Mouse (Mus musculus) left cerebral cortex, postnatal 36 days (tissue): ENCODE measurements around the gene Ppih. TPM values are rescaled to one million over a fixed set of nuclear protein-coding genes. Genes with fewer than 3 reads are reported as not detected.

ENCODE experiments used
- DNase-seq, 2 experiments: peaks; one replicate each; pipeline ENCODE4 v3.0.0; 2021 to 2022; ENCODE audit warnings: low spot score in 2 of 2, mixed read lengths in 1 of 2
- intact Hi-C: fragments of 180-260 bp; cut with DNase I; formaldehyde crosslinking; loops from one replicate; pipeline ENCODE4 v1.15.1; 2025
- total RNA-seq, 2 experiments: library from RNA; stranded (reverse); gene quantifications; 2 replicates each; pipeline ENCODE4 v1.2.3; 2021

The Ppih gene
- 10 to 100 TPM; 15.2 to 16.2 TPM for total RNA-seq

DNA sequence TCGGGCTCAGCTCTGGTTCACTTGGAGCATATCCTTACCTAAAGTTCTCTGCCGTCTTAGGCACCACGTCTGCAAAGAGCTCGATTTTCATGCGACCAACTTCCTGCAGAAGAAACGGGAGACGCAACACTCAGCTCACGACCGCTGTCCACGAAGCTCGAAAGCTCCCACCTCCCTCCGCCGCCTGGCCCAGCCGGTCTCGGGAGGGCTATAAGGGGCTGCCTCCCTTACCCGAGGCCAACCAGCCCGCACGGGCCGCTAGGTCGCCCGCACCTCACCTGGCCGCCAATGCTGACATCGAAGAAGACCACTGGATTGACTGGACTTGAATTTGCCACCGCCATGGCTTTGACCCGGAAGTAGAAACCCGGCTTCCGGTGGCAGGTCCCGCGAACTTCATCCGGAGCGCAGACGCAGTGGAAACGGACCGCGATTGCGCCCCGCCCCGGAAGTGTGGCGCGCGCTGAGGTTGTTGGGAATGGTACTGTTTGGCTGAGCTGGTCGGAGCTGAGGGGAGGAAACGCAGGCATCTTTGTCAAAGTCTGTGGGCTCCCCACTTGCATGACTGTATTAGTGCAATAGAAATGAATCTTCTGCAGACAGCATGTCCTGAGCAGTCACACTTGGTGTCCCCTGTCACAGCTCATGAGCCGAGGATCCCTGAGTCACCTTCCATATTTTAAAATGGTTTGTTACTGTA is at the start of gene Ppih:
Gene Ppih, minus strand, starts transcription at position 416 of the 700 bp plus-strand sequence.
- intact Hi-C loops = loop anchor here (2.0 kb wide), 1 partner anchor 25 kb away; the partner anchor contains the start of gene Ybx1
- peak; percentile 94 to 96 for DNase-seq

GRCm38 (mm10) chr4:119369460-119369859 is 49.1 kb upstream of the Ppih start:
- intact Hi-C loops = no loop called here
- no peak for DNase-seq

GRCm38 (mm10) chr4:119366758-119367526 is 46.6 kb upstream of the Ppih start:
- intact Hi-C loops = no loop called here
- no peak for DNase-seq

DNA sequence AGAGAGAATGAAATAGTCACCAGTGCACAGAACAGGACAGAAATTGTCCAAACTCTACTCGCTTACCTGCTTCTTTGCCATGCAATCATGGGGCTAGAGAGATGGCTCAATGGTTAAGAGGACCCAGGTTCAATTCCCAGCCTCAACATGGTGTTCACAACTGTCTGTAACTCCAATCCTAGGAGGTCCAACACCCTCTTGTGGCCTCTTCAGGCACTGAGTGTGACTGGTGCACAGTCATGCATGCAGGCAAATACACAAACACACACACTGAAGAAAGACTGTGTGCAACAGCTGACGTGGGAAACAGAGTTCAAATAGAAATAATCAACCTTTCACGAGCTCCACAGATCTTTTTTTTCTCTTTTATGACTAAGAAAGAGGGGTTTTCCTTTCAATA is 41.9 kb upstream of the Ppih start:
- no peak for DNase-seq
- intact Hi-C loops = no loop called here

DNA sequence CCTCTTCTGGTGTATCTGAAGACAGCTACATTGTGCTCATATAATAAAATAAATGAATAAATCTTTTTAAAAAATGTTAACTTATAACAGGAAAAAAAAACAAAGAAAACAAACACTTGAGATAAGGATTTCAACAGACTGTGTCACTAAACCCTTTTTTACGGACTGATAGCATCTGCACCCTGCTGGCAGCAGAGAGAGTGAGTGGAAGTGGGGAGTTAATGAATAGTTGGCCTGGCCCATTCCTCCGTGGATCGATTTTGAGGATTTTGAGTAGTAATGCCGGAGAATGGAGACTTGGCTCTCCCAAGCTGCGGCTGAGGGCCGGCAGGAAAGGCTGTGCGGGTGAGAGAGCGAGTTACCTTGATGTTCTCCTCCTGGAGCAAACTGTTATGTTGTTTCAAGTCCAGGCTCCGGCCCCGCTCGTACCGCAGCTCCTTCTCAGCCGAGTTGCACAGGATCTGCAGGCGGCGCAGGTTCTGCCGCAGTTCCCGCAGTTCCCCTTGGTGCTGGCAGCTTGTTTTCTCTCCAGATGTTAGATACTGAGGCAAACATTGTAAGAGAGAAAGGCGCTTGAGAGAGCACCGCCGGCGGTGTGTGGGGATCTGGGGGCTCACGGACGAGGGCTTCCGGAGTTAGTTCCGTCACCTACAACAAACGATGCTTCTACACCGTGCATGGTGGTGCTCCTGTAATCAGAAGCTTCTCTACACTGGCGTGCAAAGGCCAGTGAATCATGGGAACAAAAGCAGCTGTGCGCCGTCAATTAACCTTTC is 39.0 kb upstream of the Ppih start:
- peak in 1 of 2 experiments; percentile 6 for DNase-seq
- intact Hi-C loops = no loop called here

DNA sequence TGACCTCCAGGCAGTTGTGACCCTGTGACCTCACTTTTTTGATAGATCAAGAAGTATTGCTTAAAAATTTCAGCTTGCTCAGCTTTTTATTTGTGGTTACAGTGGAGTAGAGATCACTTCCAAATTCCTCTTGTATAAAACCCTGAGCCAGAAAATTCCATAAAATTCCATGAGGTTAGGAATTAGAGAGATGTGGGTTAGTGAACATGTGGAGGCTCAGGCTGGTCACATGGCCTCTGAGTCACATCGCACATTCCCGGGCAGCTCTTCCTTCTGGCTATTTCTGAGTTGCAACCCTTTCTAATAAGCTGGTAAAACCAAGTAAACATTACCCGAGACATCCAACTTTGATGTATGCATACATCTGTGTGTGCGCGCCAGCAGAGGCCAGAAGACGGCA is 25.2 kb upstream of the Ppih start:
- DNase-seq = no peak
- intact Hi-C loops = no loop called here

- intact Hi-C loops = no loop called here
- DNase-seq = peak; percentile 16 to 20
Measured at GRCm38 (mm10) chr4:119338861-119339361, 18.6 kb upstream of the Ppih start.

DNA sequence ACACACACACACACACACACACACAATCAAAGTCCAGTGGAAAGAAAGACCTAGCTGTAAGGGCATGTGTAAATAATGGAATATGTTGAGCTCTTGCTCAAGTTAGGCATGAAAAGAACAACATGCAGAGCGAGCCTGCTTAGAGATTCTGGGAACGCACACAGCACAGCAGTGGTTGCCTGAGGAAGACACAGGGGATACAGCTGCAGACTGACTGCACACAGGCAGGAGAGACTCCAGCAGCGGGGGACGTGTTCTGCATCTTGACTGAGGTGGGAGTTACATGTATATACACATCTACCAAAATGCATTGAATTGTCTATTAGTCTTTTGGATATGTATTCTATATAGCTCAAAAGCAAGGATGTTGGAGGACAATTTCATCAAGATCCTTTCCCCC is 18.1 kb upstream of the Ppih start:
- DNase-seq = peak in 1 of 2 experiments; percentile 7
- intact Hi-C loops = no loop called here

DNA sequence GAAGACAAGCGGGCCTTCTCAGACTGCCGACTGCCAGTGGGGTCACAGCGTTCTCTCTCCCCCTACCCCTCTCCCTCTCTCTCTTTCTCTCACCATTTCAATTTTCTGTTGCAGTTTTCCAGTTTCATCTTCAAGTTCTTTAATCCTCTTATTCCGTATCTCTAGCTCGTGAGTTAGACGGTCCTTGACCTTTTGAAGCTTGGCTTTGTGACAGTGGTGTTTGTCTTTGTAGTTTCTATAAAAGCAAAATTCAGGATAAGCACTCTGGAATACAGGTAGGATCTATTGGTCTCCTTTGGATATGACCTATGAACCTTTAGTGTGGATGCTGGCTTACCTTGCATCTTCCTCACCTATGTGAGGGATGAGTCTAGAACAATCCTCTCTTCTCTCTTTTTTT is 13.1 kb upstream of the Ppih start:
- intact Hi-C loops = no loop called here
- no peak for DNase-seq

DNA sequence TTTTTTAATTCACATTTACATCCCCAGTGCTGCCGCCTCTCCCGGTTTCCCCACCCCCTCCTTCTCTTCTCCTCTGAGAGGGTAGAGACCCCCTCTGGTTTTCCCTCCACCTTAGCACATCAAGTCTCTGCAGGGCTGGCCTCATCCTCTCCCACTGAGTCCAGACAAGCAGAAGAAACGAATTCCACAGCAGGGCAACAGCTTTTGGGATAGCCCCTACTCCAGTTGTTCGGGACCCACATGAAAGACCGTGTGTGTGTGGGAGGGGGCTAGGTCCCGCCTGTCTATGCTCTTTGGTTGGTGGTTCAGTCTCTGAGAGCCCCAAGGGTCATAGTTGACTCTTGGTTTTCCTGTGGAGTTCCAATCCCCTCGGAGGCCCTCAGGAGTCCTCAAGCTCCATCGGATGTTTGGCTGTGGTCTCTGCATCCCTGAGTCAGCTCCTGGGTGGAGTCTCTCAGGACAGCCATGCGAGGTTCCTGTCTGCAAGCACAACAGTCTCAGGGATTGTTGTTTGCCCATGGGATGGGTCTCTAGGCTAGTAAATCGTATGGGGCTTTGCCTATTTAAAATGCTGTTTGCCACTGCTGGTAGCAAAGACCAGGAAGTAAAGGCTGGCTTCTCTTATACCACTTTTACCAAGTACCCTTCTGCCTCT is 677 bp upstream of the Ppih start:
- intact Hi-C loops = loop anchor here (2.0 kb wide), 1 partner anchor 26 kb away; the partner anchor contains the start of gene Ybx1
- DNase-seq = peak; percentile 4 to 5

DNA sequence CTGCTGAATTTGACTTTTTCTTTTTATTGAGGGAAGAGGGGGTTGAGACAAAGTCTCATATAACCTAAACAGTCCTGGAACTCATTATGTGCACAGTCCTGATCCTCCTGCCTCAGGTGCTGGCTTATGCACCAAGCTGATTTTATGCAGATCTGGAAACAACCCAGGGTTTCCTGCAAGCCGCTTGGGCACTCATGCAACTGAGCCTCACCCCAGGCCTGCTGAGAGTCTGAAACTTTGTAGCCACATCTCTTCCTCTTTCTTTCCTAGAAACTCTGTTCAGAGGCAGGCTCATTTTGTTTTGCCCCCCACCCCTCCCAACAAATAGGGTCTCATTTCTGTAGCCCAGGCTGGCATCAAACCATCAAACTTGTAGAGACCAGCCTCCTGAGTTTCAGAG is 6.6 kb downstream of the Ppih start:
- no peak for DNase-seq
- intact Hi-C loops = no loop called here

GRCm38 (mm10) chr4:119305418-119305817 is 14.9 kb downstream of the Ppih start:
- intact Hi-C loops = no loop called here
- DNase-seq = no peak

DNA sequence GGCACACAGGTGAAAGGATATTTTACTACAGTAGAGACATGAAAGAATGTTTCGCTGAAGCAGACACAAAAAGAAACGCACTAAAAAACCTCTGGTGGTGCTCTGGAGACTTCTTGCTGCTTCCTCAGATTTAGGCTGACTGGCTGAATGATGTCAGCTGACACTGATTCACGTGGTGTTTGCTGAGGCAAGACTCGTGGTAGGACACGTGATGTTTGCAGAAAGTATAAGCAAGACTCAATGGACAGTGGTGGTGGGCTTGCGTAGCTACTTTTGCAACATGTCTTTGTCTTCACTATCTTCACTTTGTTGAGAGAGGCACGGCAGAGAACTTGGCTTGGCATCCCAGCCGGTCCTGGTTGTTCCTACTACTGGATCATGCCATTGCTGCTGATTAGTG is 17.1 kb downstream of the Ppih start:
- no peak for DNase-seq
- intact Hi-C loops = no loop called here

DNA sequence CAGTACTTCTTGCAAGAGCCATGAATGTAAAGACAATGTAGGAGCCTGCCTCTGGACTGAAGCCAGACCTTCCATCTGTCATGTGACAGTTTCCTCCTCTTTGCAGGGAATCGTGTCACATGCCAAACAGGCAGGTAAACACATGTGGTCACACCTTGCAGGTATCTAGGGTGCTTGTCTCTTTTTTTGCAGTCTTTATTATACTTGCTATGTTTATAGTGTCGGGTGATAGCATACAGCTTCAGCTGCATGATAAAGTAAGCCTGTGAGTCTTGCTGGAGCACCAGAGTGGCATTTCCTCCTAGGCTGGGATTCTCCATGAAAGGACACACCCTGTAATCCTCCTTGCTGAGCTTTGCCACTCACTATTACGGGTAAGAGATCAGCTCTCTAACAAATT is 18.6 kb downstream of the Ppih start:
- DNase-seq = no peak
- intact Hi-C loops = no loop called here

GRCm38 (mm10) chr4:119300761-119301160 is 19.6 kb downstream of the Ppih start:
- intact Hi-C loops = no loop called here

GRCm38 (mm10) chr4:119297361-119297760 is 23.0 kb downstream of the Ppih start:
- no peak for DNase-seq
- intact Hi-C loops = no loop called here

More at GRCm38 (mm10) chr4:119300761-119301160, 19.6 kb downstream of the Ppih start:
- DNase-seq = no peak

- intact Hi-C loops = loop anchor here (2.0 kb wide), 1 partner anchor 26 kb away; the partner anchor contains the start of gene Ppih
Measured at GRCm38 (mm10) chr4:119295134-119295453, 25.3 kb downstream of the Ppih start.

DNA sequence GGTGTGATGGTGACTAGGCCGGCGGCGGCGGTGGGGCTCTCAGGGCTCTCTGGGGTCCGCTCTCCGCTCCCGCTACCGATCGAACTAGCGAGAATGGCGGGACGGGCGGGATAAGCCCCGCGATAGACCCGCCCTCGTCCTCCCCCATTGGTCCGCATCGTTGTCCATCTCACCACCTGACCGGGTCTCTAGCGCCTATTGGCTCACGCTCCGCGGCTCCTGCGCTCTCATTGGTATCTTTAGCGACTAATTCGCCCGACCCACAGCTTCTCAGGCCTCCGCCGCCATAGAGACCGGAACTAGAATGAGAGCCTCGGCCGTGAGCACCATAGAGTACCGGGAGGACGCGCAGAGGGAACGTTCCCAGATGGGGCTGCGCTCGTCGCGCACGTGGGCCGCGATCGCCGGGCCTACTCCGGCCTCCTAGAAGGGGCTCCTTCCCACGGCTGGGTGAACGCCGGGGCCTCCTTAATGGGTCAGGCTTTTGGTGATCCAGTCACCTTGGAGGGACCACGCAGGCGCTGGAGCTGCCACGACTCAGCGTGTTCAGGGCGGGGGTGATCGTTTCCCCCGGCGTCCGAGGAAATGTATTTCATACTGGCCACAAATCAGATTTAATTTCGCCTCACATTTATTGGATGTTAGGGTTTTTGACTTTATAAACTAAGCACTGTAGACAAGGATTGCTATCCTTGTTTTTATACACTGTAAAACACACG is 25.8 kb downstream of the Ppih start, which contains the start of gene Ybx1:
Gene Ybx1, minus strand, starts transcription at position 190 of the 719 bp plus-strand sequence.
- intact Hi-C loops = loop anchor here (2.0 to 5.0 kb wide), 2 partner anchors 26 to 47 kb away; partner anchors contain the start of gene Ppih
- DNase-seq = peak; percentile 100

More at GRCm38 (mm10) chr4:119295134-119295453, 25.3 kb downstream of the Ppih start:
- DNase-seq = peak in 1 of 2 experiments; percentile 13
